In genomic region chr1:94581650-94582405, GRCm38 (mm10) we compare ENCODE assay signal across 11 mouse cellular contexts.
DNase-seq lines count a peak whose midpoint lies in the region; ATAC-seq and TF ChIP-seq lines count a peak whose summit lies in the region.
"Had no signal": no experiment of that assay in that cellular context is flagged by ENCODE, and none has a peak within 500 bp of the region (broad histone marks: within the 10 kb centered on the region; RNA-seq: fewer than 3 reads in every experiment).

No protein-coding gene starts in this region.

- peak; percentile 54; the same call in 1 of the 2 replicates for ATAC-seq in limb, embryonic 13.5 days (ENCODE audit: low FRiP score, low read depth)
- peak; percentile 83 for ATAC-seq in megakaryocyte, adult 5-6 weeks (ENCODE audit: poor library complexity, severe bottlenecking)
- no peak for ATAC-seq in forebrain, embryonic 12.5 days (ENCODE audit: low FRiP score)

- no peaks in the 10 kb centered on the region for H3K9me3 ChIP-seq in limb, embryonic 13.5 days
- no peaks in the 10 kb centered on the region for H3K9me3 ChIP-seq in limb, embryonic 10.5 days (replicated peaks)
- H3K9me3 ChIP-seq in forebrain, embryonic 12.5 days: 0 out of 2 replicates have a peak, but pooled peaks cover 3% of the 10 kb centered on the region
- H3K9me3 ChIP-seq: heart, embryonic 12.5 days; hindbrain, embryonic 15.5 days had no signal

- DNase-seq in limb, embryonic 10.5 days (ENCODE audit: low spot score): no peak
- peak; percentile 34 for DNase-seq in liver, adult 2 months (ENCODE audit: extremely low read depth, low read depth, low spot score)
- no peak for DNase-seq in left cerebral cortex, adult 18-20 months (ENCODE audit: low spot score in 2 of 2)
- DNase-seq in urinary bladder, postnatal 14 days (ENCODE audit: low spot score): no peak
- DNase-seq: retina, postnatal 1 day had no signal

- no peaks in the 10 kb centered on the region for H3K36me3 ChIP-seq in limb, embryonic 13.5 days
- H3K36me3 ChIP-seq in limb, embryonic 10.5 days: no peaks in the 10 kb centered on the region
- no peaks in the 10 kb centered on the region for H3K36me3 ChIP-seq in liver, adult 2 months (ENCODE audit: control insufficient read depth, insufficient read depth, low read length)
- no peaks in the 10 kb centered on the region for H3K36me3 ChIP-seq in forebrain, embryonic 12.5 days (replicated peaks)
- H3K36me3 ChIP-seq: heart, embryonic 12.5 days; hindbrain, embryonic 15.5 days had no signal

- H3K27me3 ChIP-seq in limb, embryonic 13.5 days: no peaks in the 10 kb centered on the region
- no peaks in the 10 kb centered on the region for H3K27me3 ChIP-seq in limb, embryonic 10.5 days (ENCODE audit: low read depth, poor library complexity, severe bottlenecking)
- H3K27me3 ChIP-seq in liver, adult 2 months (ENCODE audit: control insufficient read depth, insufficient read depth, low read length): no peaks in the 10 kb centered on the region
- H3K27me3 ChIP-seq in forebrain, embryonic 12.5 days: no peaks in the 10 kb centered on the region
- H3K27me3 ChIP-seq: heart, embryonic 12.5 days; hindbrain, embryonic 15.5 days had no signal

- H3K79me2 ChIP-seq in liver, adult 2 months (ENCODE audit: control insufficient read depth, insufficient read depth, low read length): no peaks in the 10 kb centered on the region

- 32% methylated on average over 4 of the region's 4 CpGs for WGBS in limb, embryonic 13.5 days
- WGBS in limb, embryonic 10.5 days: 63% methylated on average over 4 of the region's 4 CpGs
- 37% methylated on average over 4 of the region's 4 CpGs for WGBS in liver, adult 2 months
- 76% methylated on average over 4 of the region's 4 CpGs for WGBS in forebrain, embryonic 12.5 days

- no peak for TF ChIP-seq POLR2A in liver, adult 2 months (IDR thresholded peaks at IDR 0.05; ENCODE audit: extremely low read depth, insufficient read depth, low read length)

- no peak overlapping the region for H3K4me2 ChIP-seq in limb, embryonic 13.5 days (replicated peaks)
- no peak overlapping the region for H3K4me2 ChIP-seq in forebrain, embryonic 12.5 days
- H3K4me2 ChIP-seq: heart, embryonic 12.5 days; hindbrain, embryonic 15.5 days had no signal

- no peak overlapping the region for H3K4me3 ChIP-seq in limb, embryonic 13.5 days
- no peak overlapping the region for H3K4me3 ChIP-seq in limb, embryonic 10.5 days
- no peak overlapping the region for H3K4me3 ChIP-seq in brown adipose tissue, adult 24 weeks (ENCODE audit: insufficient read depth, low read depth, low read length)
- H3K4me3 ChIP-seq in liver, adult 2 months (ENCODE audit: insufficient read depth, low read depth, low read length): no peak overlapping the region
- H3K4me3 ChIP-seq in forebrain, embryonic 12.5 days (replicated peaks): no peak overlapping the region
- H3K4me3 ChIP-seq: heart, embryonic 12.5 days; hindbrain, embryonic 15.5 days had no signal

- H3K4me1 ChIP-seq in limb, embryonic 13.5 days: no peaks in the 10 kb centered on the region
- H3K4me1 ChIP-seq in limb, embryonic 10.5 days: no peaks in the 10 kb centered on the region
- no peaks in the 10 kb centered on the region; the same call in 1 of the 2 replicates for H3K4me1 ChIP-seq in brown adipose tissue, adult 24 weeks (ENCODE audit: control insufficient read depth, insufficient read depth, insufficient read length, low read length)
- no peaks in the 10 kb centered on the region for H3K4me1 ChIP-seq in liver, adult 2 months (ENCODE audit: control insufficient read depth, insufficient read depth, low read length)
- no peaks in the 10 kb centered on the region for H3K4me1 ChIP-seq in forebrain, embryonic 12.5 days
- H3K4me1 ChIP-seq: heart, embryonic 12.5 days; hindbrain, embryonic 15.5 days had no signal

- no peak for TF ChIP-seq CTCF in liver, adult 2 months (IDR thresholded peaks at IDR 0.05; ENCODE audit: low read depth, low read length)

- H3K27ac ChIP-seq in limb, embryonic 13.5 days: no peak overlapping the region
- H3K27ac ChIP-seq in limb, embryonic 10.5 days: no peak overlapping the region
- H3K27ac ChIP-seq in brown adipose tissue, adult 24 weeks (replicated peaks; ENCODE audit: low read depth, low read length): peak overlapping the region; percentile 17; the same call in 1 of the 2 replicates
- no peak overlapping the region for H3K27ac ChIP-seq in liver, adult 2 months (replicated peaks; ENCODE audit: insufficient read depth, low read depth, low read length)
- H3K27ac ChIP-seq in forebrain, embryonic 12.5 days: no peak overlapping the region
- H3K27ac ChIP-seq: hindbrain, embryonic 15.5 days had no signal

- no peak overlapping the region for H3K9ac ChIP-seq in limb, embryonic 13.5 days
- H3K9ac ChIP-seq in liver, adult 2 months (ENCODE audit: low read depth, low read length): no peak overlapping the region
- H3K9ac ChIP-seq in forebrain, embryonic 12.5 days: no peak overlapping the region
- H3K9ac ChIP-seq: heart, embryonic 12.5 days; hindbrain, embryonic 15.5 days had no signal
